Mouse (Mus musculus) cerebellum, adult 2 months (tissue): ENCODE results near the gene Tmem127. TPM values are rescaled to one million over a fixed set of nuclear protein-coding genes. Genes with fewer than 3 reads are reported as not detected.

Source experiments
- DNase-seq, 2 experiments: peaks; one replicate each; pipeline ENCODE4 v3.0.0; 2021
- H3K27ac ChIP-seq: fragments of 200-500 bp; 2 replicates; pipeline ENCODE4 v1.5.1; 2012; ENCODE audit warnings: low read length, control low read depth, inconsistent platforms; ENCODE audit not compliant: insufficient read depth
- H3K27me3 ChIP-seq: fragments of 200-500 bp; 2 replicates; pipeline ENCODE4 v1.6.1; 2012; ENCODE audit warnings: inconsistent platforms, mild to moderate bottlenecking, low read length, moderate library complexity; ENCODE audit not compliant: control insufficient read depth, insufficient read depth
- H3K4me1 ChIP-seq: fragments of 200-500 bp; 2 replicates; pipeline ENCODE4 v1.6.1; 2011; ENCODE audit warnings: low read length; ENCODE audit not compliant: control insufficient read depth, insufficient read depth
- H3K4me3 ChIP-seq: fragments of 200-500 bp; replicated peaks from 2 replicates; pipeline ENCODE3; 2011; ENCODE audit warnings: mild to moderate bottlenecking, low read depth, low read length, control low read depth; ENCODE audit not compliant: insufficient read depth
- CTCF ChIP-seq: fragments of 200-500 bp; IDR thresholded peaks from 2 replicates; pipeline ENCODE4 v1.5.1; 2011; ENCODE audit warnings: low read depth, mild to moderate bottlenecking, control low read depth, low read length, moderate library complexity, borderline replicate concordance; ENCODE audit not compliant: insufficient read depth
- POLR2A ChIP-seq: fragments of 200-500 bp; IDR thresholded peaks from 2 replicates; pipeline ENCODE4 v1.6.1; 2011; ENCODE audit warnings: low read length, control low read depth, borderline replicate concordance; ENCODE audit not compliant: insufficient read depth
- WGBS: fragments of 180-500 bp; shearing (Covaris S2); methylation state at CpG from one replicate; pipeline ENCODE4 v1.1.7; 2018; 5-methylcytosine and 5-hydroxymethylcytosine counted together
- polyA plus RNA-seq: library from polyadenylated mRNA; depleted of rRNA; stranded (reverse); fragments of >200 nt; gene quantifications from 2 replicates; pipeline ENCODE4 v1.2.3, GENCODE M21; 2012

Tmem127 gene
- polyA plus RNA-seq, 1 experiment: 80.3 TPM

DNA sequence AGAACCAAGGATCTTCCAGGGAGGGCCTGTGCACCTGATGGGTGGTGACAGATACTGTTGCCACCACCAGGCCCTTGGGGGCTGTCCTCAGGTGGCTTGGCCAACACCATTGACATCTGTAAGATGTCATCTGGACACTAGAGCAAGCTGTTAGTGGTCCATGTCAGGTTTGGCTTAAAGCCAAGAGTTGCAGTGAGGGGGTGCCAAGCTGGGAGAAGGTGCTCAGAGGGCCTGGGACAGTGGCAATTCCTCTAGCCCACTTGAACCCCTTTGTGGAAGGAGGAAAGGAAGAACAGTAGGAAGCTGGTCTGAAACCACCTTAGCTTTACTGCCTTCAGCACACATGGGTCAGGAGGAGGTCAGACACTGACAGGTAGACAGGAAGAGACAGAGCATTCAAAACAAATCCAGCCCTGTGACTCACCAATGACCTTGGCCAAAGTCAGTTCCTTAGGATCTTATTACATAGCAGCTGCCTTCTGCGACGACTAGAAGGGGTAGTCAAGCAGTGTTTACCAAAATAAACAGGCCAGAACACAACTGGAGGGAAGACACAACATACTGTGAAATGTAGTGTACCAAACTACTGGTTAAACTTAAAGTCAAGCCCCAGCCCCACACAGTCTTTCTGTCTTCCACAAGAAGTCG is 4.3 kb downstream of the Tmem127 start:
- TF ChIP-seq POLR2A (no peak), CTCF (no peak)
- Histone ChIP-seq H3K27me3 (no peaks in the 10 kb centered on the region), H3K4me3 (no peak overlapping the region), H3K27ac (no peak overlapping the region), H3K4me1 (peaks cover 2% of the 10 kb centered on the region; the same call in 1 of the 2 replicates)
- DNase-seq: no peak
- WGBS: 77% methylated on average over 3 of the region's 3 CpGs

DNA sequence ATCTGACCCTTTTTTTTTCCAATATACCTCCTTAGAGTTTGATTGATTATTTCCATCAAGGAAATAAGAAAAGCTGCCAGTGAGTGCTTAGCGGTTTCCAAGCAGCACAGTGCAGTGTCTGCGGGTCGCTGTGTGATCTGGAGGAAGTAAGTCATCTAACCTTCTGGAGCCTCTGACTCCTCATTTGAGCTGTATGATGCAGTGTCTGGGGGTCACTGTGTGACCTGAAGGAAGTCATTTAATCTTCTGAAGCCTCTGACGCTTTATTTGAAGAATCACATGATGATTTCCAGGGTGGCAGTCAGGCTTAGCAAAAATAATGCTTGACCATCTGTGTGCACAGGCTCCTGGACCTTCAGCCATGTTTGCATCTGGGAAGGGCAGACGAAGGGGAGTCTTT is 5.1 kb downstream of the Tmem127 start:
- DNase-seq: no peak
- Histone ChIP-seq H3K27ac (no peak overlapping the region), H3K4me3 (no peak overlapping the region), H3K4me1 (peaks cover 2% of the 10 kb centered on the region; the same call in 1 of the 2 replicates), H3K27me3 (no peaks in the 10 kb centered on the region)
- WGBS: 76% methylated on average over 5 of the region's 5 CpGs
- TF ChIP-seq POLR2A (no peak), CTCF (no peak)

DNA sequence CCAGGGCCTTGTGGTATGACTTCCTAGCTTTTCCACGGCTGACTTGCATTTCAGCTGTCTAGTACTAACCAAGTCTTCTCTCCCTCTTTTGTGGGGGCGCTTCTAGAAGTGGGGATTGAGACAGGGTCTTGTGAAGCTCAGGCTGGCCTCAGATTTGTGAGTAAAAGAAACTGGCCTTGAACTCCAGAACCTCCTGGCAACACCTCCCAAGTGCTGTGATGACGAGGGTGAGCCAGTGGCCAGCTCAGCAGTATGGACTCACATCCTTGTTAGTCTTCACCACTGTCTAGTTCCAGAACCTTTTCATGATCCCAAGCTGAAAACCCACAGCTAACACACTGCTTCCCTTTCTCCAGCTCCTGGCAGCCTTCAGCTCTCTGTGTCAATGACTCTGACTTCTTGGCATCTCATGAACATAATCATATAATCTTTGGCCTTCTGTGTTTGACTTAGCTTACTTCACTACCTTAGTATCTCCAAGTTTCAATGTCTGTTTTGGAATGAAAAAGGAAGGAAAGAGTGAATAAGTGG is 7.0 kb downstream of the Tmem127 start:
- Histone ChIP-seq H3K4me3 (no peak overlapping the region), H3K27ac (no peak overlapping the region), H3K4me1 (peaks cover 2% of the 10 kb centered on the region; the same call in 1 of the 2 replicates), H3K27me3 (no peaks in the 10 kb centered on the region)
- no peak for TF ChIP-seq POLR2A
- no peak for TF ChIP-seq CTCF
- DNase-seq: no peak
- 78% methylated on average over 3 of the region's 3 CpGs for WGBS

DNA sequence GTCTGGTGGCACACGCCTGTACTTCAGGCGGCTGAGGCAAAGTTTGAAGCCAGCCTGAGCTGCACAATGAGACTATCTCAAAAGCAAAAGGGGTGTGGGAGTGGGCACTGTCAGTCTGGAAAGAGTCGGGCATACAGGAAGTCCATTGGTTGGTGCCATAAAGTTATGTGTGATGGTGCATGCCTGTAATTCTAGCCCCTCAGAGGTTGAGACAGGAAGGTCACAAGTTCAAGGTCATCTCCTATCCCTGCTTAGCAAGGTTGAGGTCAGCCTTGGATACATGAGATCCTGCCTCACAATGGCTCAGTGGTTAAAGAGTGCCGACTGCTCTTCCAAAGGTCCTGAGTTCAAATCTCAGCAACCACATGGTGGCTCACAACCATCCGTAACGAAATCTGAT is 7.6 kb downstream of the Tmem127 start:
- TF ChIP-seq POLR2A: no peak
- no peak for TF ChIP-seq CTCF
- H3K27ac ChIP-seq: no peak overlapping the region
- 90% methylated on average over 6 of the region's 6 CpGs for WGBS
- no peak overlapping the region for H3K4me3 ChIP-seq
- peaks cover 2% of the 10 kb centered on the region; the same call in 1 of the 2 replicates for H3K4me1 ChIP-seq
- no peak for DNase-seq
- H3K27me3 ChIP-seq: no peaks in the 10 kb centered on the region

- no peaks in the 10 kb centered on the region for H3K4me1 ChIP-seq
- no peak for DNase-seq
- H3K27ac ChIP-seq: no peak overlapping the region
- WGBS: 73% methylated on average over 5 of the region's 5 CpGs
- TF ChIP-seq POLR2A (no peak), CTCF (no peak)
- H3K27me3 ChIP-seq: no peaks in the 10 kb centered on the region
- H3K4me3 ChIP-seq: no peak overlapping the region
Observed at GRCm38 (mm10) chr2:127259340-127259739, 11.6 kb downstream of the Tmem127 start.

- H3K4me3 ChIP-seq: no peak overlapping the region
- no peaks in the 10 kb centered on the region for H3K27me3 ChIP-seq
- no peak for TF ChIP-seq CTCF
- TF ChIP-seq POLR2A: no peak
- no peak for DNase-seq
- H3K27ac ChIP-seq: no peak overlapping the region
- H3K4me1 ChIP-seq: no peaks in the 10 kb centered on the region
Observed at GRCm38 (mm10) chr2:127262480-127262879, 14.8 kb downstream of the Tmem127 start.

GRCm38 (mm10) chr2:127267854-127268253 is 20.1 kb downstream of the Tmem127 start:
- Histone ChIP-seq H3K27ac (no peak overlapping the region), H3K27me3 (no peaks in the 10 kb centered on the region), H3K4me1 (no peaks in the 10 kb centered on the region), H3K4me3 (no peak overlapping the region)
- DNase-seq: no peak
- WGBS: 40% methylated on average over 4 of the region's 4 CpGs
- TF ChIP-seq POLR2A (no peak), CTCF (no peak)
